Mouse (Mus musculus) kidney, embryonic 16.5 days (tissue): Measurements from ENCODE around the gene Nup188. TPM values are rescaled to one million over a fixed set of nuclear protein-coding genes. Genes with fewer than 3 reads are reported as not detected.
A peak's percentile ranks its signal among the peaks of the same experiment; 100 is the strongest.

Experiments
- ATAC-seq: fragments of 200-750 bp; cut with Nextera tagmentation; 2 replicates; pipeline ENCODE4 v1.8.0; 2017; ENCODE audit warnings: moderate TSS enrichment; ENCODE audit not compliant: low FRiP score, low TSS enrichment
- H3K27ac ChIP-seq: fragments of 300-500 bp; sonication (generic); 2 replicates; pipeline ENCODE4 v1.5.1; 2014; ENCODE audit warnings: low read length
- H3K27me3 ChIP-seq: fragments of 300-500 bp; sonication (generic); 2 replicates; pipeline ENCODE4 v1.6.1; 2014; ENCODE audit warnings: low read length, control low read depth, mixed read lengths; ENCODE audit not compliant: insufficient read depth
- H3K36me3 ChIP-seq: fragments of 300-500 bp; sonication (generic); 2 replicates; pipeline ENCODE4 v1.6.1; 2014; ENCODE audit warnings: low read length, control low read depth, mixed read lengths; ENCODE audit not compliant: insufficient read depth
- H3K4me1 ChIP-seq: fragments of 300-500 bp; sonication (generic); 2 replicates; pipeline ENCODE4 v1.6.1; 2014; ENCODE audit warnings: low read length, control low read depth, mixed read lengths; ENCODE audit not compliant: insufficient read depth
- H3K4me2 ChIP-seq: fragments of 300-500 bp; sonication (generic); replicated peaks from 2 replicates; pipeline ENCODE4 v1.6.1; 2014; ENCODE audit warnings: low read depth, low read length
- H3K4me3 ChIP-seq: fragments of 300-500 bp; sonication (generic); 2 replicates; pipeline ENCODE4 v1.5.1; 2014; ENCODE audit warnings: mild to moderate bottlenecking, low read length
- H3K9ac ChIP-seq: fragments of 300-500 bp; sonication (generic); replicated peaks from 2 replicates; pipeline ENCODE4 v1.6.1; 2014; ENCODE audit warnings: low read length
- H3K9me3 ChIP-seq: fragments of 300-500 bp; sonication (generic); 2 replicates; pipeline ENCODE4 v1.6.1; 2016; ENCODE audit warnings: low read length, control low read depth
- WGBS: fragments of 180-500 bp; shearing (Covaris S2); extraction: QIAGEN DNeasy Blood & Tissue Kit; methylation state at CpG from one replicate; pipeline ENCODE4 v1.1.7; 2014; 5-methylcytosine and 5-hydroxymethylcytosine counted together
- polyA plus RNA-seq: library from polyadenylated mRNA; unstranded; fragments of >200 nt; fragmentation: Nextera tagmentation; extraction: Ambion mirVana; gene quantifications from 2 replicates; pipeline ENCODE4 v1.2.1, GENCODE M21; 2015

Gene Nup188
- polyA plus RNA-seq, 1 experiment from 2014 or later: 37.6 TPM

- Histone ChIP-seq H3K27me3 (no peaks in the 10 kb centered on the region), H3K36me3 (peaks cover 28% of the 10 kb centered on the region), H3K27ac (peak overlapping the region; percentile 95), H3K4me3 (no peak overlapping the region), H3K4me1 (peaks cover 33% of the 10 kb centered on the region), H3K9me3 (no peaks in the 10 kb centered on the region), H3K9ac (no peak overlapping the region; the same call in 1 of the 2 replicates), H3K4me2 (no peak overlapping the region)
- WGBS: 56% methylated on average over 7 of the region's 7 CpGs
- ATAC-seq: no peak
Observed at GRCm38 (mm10) chr2:30264671-30265519, 21.3 kb upstream of the Nup188 start.

DNA sequence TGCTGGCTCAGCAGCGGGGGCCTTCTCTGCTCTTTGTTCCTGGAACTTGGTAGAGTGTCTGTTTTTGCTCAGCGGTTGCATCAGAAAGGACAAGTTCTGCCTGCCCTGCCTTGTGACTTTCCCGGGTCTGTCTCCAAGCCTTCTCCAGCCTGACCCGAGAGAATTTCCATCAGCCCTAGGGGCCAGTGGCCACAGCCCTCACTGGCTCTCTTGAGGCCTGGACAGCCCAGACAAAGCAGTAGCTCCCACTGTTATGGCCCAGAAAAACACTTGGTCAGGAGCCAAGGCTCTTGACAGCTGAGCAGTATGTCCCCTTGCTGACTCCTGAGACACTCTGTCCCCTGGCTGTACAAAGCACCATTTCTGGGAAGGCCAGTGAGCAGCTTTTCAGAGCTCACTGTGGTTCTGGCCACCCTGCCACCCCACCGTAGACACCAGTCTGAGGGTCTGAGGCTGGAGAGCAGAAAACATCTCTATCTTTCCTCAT, 20.4 kb upstream of the Nup188 start, which contains the start of gene Phyhd1:
TSS of gene Phyhd1 (plus strand) at position 437 of the 487 bp plus-strand sequence.
- WGBS: 41% methylated on average over 5 of the region's 5 CpGs
- Histone ChIP-seq H3K27me3 (no peaks in the 10 kb centered on the region), H3K27ac (peak within 1 kb of the TSS; percentile 95), H3K36me3 (peaks cover 22% of the 10 kb centered on the region), H3K9me3 (no peaks in the 10 kb centered on the region), H3K4me1 (peaks cover 35% of the 10 kb centered on the region), H3K4me2 (peak within 1 kb of the TSS; percentile 41), H3K4me3 (peak within 1 kb of the TSS; percentile 29), H3K9ac (peak within 1 kb of the TSS; percentile 51)
- ATAC-seq: 0 out of 2 replicates have a peak, but pooled peaks have one; percentile 14

GRCm38 (mm10) chr2:30266392-30266941, 19.7 kb upstream of the Nup188 start:
- peak overlapping the region; percentile 29 for H3K4me3 ChIP-seq
- 15% methylated on average over 4 of the region's 4 CpGs for WGBS
- H3K36me3 ChIP-seq: peaks cover 19% of the 10 kb centered on the region
- peaks cover 35% of the 10 kb centered on the region for H3K4me1 ChIP-seq
- peak overlapping the region; percentile 41 for H3K4me2 ChIP-seq
- H3K9ac ChIP-seq: peak overlapping the region; percentile 51
- no peaks in the 10 kb centered on the region for H3K9me3 ChIP-seq
- peak; percentile 90 for ATAC-seq
- H3K27ac ChIP-seq: peak overlapping the region; percentile 95
- H3K27me3 ChIP-seq: no peaks in the 10 kb centered on the region

DNA sequence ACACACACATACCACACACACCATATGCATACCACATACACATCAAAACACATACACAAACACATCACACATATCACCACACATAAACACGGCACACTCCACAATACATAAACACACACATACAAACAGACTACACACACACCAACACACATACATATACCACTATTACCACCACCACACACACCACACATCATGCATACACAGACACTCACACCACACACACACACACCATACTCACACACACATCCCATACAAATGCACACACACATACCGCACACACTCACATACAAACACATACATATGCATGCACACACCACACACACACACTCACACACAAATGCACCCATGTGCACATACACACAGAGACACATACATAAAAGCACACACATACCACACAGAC, 18.7 kb upstream of the Nup188 start:
- WGBS: 96% methylated on average over 2 of the region's 2 CpGs
- Histone ChIP-seq H3K9me3 (no peaks in the 10 kb centered on the region), H3K4me1 (peaks cover 35% of the 10 kb centered on the region), H3K36me3 (peaks cover 10% of the 10 kb centered on the region), H3K27me3 (no peaks in the 10 kb centered on the region), H3K27ac (peak overlapping the region; percentile 95), H3K9ac (no peak overlapping the region), H3K4me3 (no peak overlapping the region), H3K4me2 (peak overlapping the region; percentile 41; the same call in 1 of the 2 replicates)
- ATAC-seq: no peak

GRCm38 (mm10) chr2:30268371-30268770, 17.8 kb upstream of the Nup188 start:
- Histone ChIP-seq H3K9ac (no peak overlapping the region), H3K27me3 (no peaks in the 10 kb centered on the region), H3K36me3 (peaks cover 8% of the 10 kb centered on the region), H3K27ac (no peak overlapping the region), H3K9me3 (no peaks in the 10 kb centered on the region), H3K4me1 (peaks cover 35% of the 10 kb centered on the region), H3K4me3 (no peak overlapping the region), H3K4me2 (no peak overlapping the region)
- 60% methylated on average over 4 of the region's 4 CpGs for WGBS
- no peak for ATAC-seq

DNA sequence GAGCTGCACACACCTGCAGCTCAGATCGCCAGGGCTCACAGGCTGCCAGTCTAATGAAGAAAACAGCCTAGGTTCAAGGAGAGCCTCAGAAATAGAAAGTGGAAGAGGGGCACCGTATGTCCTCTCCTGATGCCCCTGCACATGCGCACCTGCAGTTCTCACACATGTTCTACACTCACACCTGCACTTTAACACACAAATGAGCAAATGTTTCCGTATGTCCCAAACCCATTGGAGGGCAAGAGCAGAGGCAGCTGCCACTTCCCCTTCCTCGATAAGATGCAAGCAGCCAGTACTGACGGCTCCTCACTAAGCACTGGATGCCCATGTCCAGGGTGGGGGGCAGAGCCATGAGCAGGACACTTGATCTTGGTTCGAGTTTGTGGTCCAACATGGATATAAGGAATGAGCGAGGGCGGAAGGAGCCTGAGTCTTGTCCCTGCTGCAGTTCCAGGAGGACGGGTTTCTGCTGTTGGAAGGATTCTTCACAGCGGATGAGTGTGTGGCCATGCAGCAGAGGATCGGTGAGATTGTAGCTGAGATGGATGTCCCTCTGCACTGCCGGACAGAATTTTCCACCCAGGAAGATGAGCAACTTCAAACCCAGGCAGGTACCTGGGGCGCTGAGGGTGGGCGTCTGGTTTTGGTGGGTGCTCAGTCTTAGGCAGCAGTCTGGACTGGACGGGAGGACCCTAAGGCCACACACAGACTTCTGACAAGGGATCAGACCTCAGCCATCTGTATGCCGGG, 16.8 kb upstream of the Nup188 start:
- H3K9me3 ChIP-seq: no peaks in the 10 kb centered on the region
- H3K4me1 ChIP-seq: peaks cover 33% of the 10 kb centered on the region
- H3K4me3 ChIP-seq: no peak overlapping the region
- no peak overlapping the region for H3K9ac ChIP-seq
- WGBS: 85% methylated on average over 17 of the region's 17 CpGs
- H3K4me2 ChIP-seq: no peak overlapping the region
- H3K27me3 ChIP-seq: no peaks in the 10 kb centered on the region
- H3K36me3 ChIP-seq: no peaks in the 10 kb centered on the region
- H3K27ac ChIP-seq: peak overlapping the region; percentile 61; the same call in 1 of the 2 replicates
- no peak for ATAC-seq

DNA sequence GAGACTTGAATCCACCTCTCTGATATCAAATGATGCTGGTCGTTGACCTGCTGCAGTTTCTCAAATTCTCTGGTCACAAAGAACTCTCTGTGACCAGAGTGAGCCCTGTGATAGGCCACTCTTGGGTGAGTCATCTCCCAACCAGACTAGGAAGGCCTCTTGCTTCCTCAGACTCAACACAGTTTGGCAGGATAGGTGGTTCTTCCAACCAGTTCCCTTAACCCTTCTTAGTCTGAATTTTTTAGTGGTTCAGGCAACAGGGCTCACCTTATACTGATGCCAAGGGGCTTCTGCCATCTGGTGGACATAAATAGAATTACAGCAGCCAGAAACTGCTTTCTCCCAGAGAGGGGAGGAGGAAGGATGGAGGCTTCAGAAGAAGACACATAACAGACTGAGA, 16.1 kb upstream of the Nup188 start:
- peak; percentile 82 for ATAC-seq
- no peaks in the 10 kb centered on the region for H3K36me3 ChIP-seq
- H3K27ac ChIP-seq: peak overlapping the region; percentile 61; the same call in 1 of the 2 replicates
- H3K9me3 ChIP-seq: no peaks in the 10 kb centered on the region
- H3K27me3 ChIP-seq: no peaks in the 10 kb centered on the region
- H3K9ac ChIP-seq: no peak overlapping the region
- H3K4me3 ChIP-seq: no peak overlapping the region
- H3K4me2 ChIP-seq: no peak overlapping the region; the same call in 1 of the 2 replicates
- WGBS: 26% methylated on average over 1 of the region's 1 CpGs
- H3K4me1 ChIP-seq: peaks cover 26% of the 10 kb centered on the region

GRCm38 (mm10) chr2:30280743-30281142, 5.5 kb upstream of the Nup188 start, which contains the start of gene Gm28038:
Gene Gm28038 (plus strand): TSS chr2:30281043.
- 94% methylated on average over 11 of the region's 11 CpGs for WGBS
- no peak for ATAC-seq
- Histone ChIP-seq H3K36me3 (no peaks in the 10 kb centered on the region), H3K4me2 (no peak within 1 kb of the TSS), H3K9ac (no peak within 1 kb of the TSS), H3K4me1 (peaks cover 9% of the 10 kb centered on the region), H3K27me3 (no peaks in the 10 kb centered on the region), H3K9me3 (no peaks in the 10 kb centered on the region), H3K4me3 (no peak within 1 kb of the TSS), H3K27ac (no peak within 1 kb of the TSS)

GRCm38 (mm10) chr2:30281651-30282050, 4.5 kb upstream of the Nup188 start:
- Histone ChIP-seq H3K4me1 (peaks cover 10% of the 10 kb centered on the region), H3K4me3 (no peak overlapping the region), H3K36me3 (no peaks in the 10 kb centered on the region), H3K9ac (no peak overlapping the region), H3K9me3 (no peaks in the 10 kb centered on the region), H3K27me3 (no peaks in the 10 kb centered on the region), H3K4me2 (no peak overlapping the region), H3K27ac (no peak overlapping the region)
- whole genome bisulfite sequencing: 71% methylated on average over 3 of the region's 3 CpGs
- ATAC-seq: no peak
